Mouse (Mus musculus): ENCODE data around the gene Lgals7.
A peak's percentile ranks its signal among the peaks of the same experiment; 100 is the strongest.

Gene Lgals7

GRCm38 (mm10) chr7:28830981-28831380 is 32.7 kb upstream of the Lgals7 start:
- no peak for DNase-seq

GRCm38 (mm10) chr7:28831411-28832125 is 32.1 kb upstream of the Lgals7 start:
- no peak for DNase-seq

- DNase-seq = no peak
Measured at GRCm38 (mm10) chr7:28832137-28832536, 31.5 kb upstream of the Lgals7 start.

- no peak for DNase-seq
Measured at GRCm38 (mm10) chr7:28833723-28834347, 29.8 kb upstream of the Lgals7 start, which contains the start of gene Lgals4. TSS of gene Lgals4 (plus strand) at chr7:28833854.

- peak in 1 of 2 experiments; percentile 58 for DNase-seq
Measured at GRCm38 (mm10) chr7:28836936-28837335, 26.7 kb upstream of the Lgals7 start.

GRCm38 (mm10) chr7:28838331-28838730 is 25.3 kb upstream of the Lgals7 start:
- no peak for DNase-seq

- DNase-seq = no peak
Measured at GRCm38 (mm10) chr7:28847273-28847672, 16.4 kb upstream of the Lgals7 start.

- DNase-seq = no peak
Measured at GRCm38 (mm10) chr7:28849700-28850236, 13.9 kb upstream of the Lgals7 start.

- no peak for DNase-seq
Measured at GRCm38 (mm10) chr7:28850642-28851041, 13.0 kb upstream of the Lgals7 start.

GRCm38 (mm10) chr7:28859953-28860352 is 3.7 kb upstream of the Lgals7 start:
- no peak for DNase-seq

GRCm38 (mm10) chr7:28860898-28861297 is 2.8 kb upstream of the Lgals7 start:
- no peak for DNase-seq

- DNase-seq = no peak
Measured at GRCm38 (mm10) chr7:28862817-28863499, 695 bp upstream of the Lgals7 start.

- no peak for DNase-seq
Measured at GRCm38 (mm10) chr7:28864288-28864750, 666 bp downstream of the Lgals7 start.

GRCm38 (mm10) chr7:28865481-28866300 is 2.0 kb downstream of the Lgals7 start:
- DNase-seq = peak; percentile 77 to 88

GRCm38 (mm10) chr7:28866769-28867507 is 3.3 kb downstream of the Lgals7 start:
- DNase-seq = no peak

- peak; percentile 85 to 87 for DNase-seq
Measured at GRCm38 (mm10) chr7:28867508-28868340, 4.1 kb downstream of the Lgals7 start.

- no peak for DNase-seq
Measured at GRCm38 (mm10) chr7:28870901-28871664, 7.4 kb downstream of the Lgals7 start.

- no peak for DNase-seq
Measured at GRCm38 (mm10) chr7:28874565-28874964, 10.9 kb downstream of the Lgals7 start.

- DNase-seq = no peak
Measured at GRCm38 (mm10) chr7:28876099-28876498, 12.4 kb downstream of the Lgals7 start.

- no peak for DNase-seq
Measured at GRCm38 (mm10) chr7:28877155-28877554, 13.5 kb downstream of the Lgals7 start.
